8 mouse cellular contexts compared by ENCODE assay signal in the genomic region with DNA sequence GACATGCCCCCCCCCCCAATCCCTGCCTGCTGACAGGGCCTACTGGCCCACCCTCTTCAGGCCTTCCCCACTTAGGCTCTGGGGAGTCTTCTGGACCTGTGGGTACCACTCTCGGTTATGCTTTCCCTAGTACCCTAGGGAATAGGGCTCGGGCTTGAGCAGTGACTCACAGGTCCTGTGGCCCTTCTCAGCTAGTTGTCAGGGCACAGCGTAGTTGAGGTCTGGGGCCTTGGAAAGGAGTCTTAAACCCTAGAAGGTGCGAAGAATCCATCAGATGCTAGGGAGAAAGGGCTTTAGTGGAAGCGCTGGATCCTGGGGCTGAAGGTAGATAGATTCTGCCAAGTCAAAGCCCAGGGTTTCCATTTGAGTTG. TPM values are rescaled to one million over a fixed set of nuclear protein-coding genes. Genes with fewer than 3 reads are reported as not detected.
DNase-seq lines count a peak whose midpoint lies in the region; ATAC-seq lines count a peak whose summit lies in the region.

No protein-coding gene starts in this region.

- peak overlapping the region; percentile 94 for H3K27ac ChIP-seq in kidney, embryonic 16.5 days (ENCODE audit: low read length)
- H3K27ac ChIP-seq in embryonic facial prominence, embryonic 14.5 days (replicated peaks; ENCODE audit: low read depth, low read length), result peak overlapping the region; percentile 93
- H3K27ac ChIP-seq in hindbrain, embryonic 11.5 days (ENCODE audit: low read depth, low read length), result peak overlapping the region; percentile 24; the same call in 1 of the 2 replicates
- peak overlapping the region; percentile 86 for H3K27ac ChIP-seq in midbrain, embryonic 16.5 days (ENCODE audit: low read length)

- H3K27me3 ChIP-seq in kidney, embryonic 16.5 days (ENCODE audit: insufficient read depth, low read length), result no peaks in the 10 kb centered on the region
- no peaks in the 10 kb centered on the region for H3K27me3 ChIP-seq in embryonic facial prominence, embryonic 14.5 days (replicated peaks; ENCODE audit: control insufficient read depth, insufficient read depth, low read length)
- no peaks in the 10 kb centered on the region for H3K27me3 ChIP-seq in hindbrain, embryonic 11.5 days (ENCODE audit: control insufficient read depth, insufficient read depth, low read length)
- no peaks in the 10 kb centered on the region for H3K27me3 ChIP-seq in midbrain, embryonic 16.5 days (ENCODE audit: control insufficient read depth, insufficient read depth, low read depth, low read length)

- intact Hi-C loops in left cerebral cortex, postnatal 10 days (cut with DNase I), result loop anchor here (2.0 kb wide), 1 partner anchor 21 kb away; no protein-coding TSS in a partner anchor

- H3K36me3 ChIP-seq in kidney, embryonic 16.5 days (ENCODE audit: insufficient read depth, low read length), result peaks cover 23% of the 10 kb centered on the region
- H3K36me3 ChIP-seq in embryonic facial prominence, embryonic 14.5 days (ENCODE audit: control insufficient read depth, insufficient read depth, low read length), result peaks cover 45% of the 10 kb centered on the region
- 0 out of 2 replicates have a peak, but pooled peaks cover 4% of the 10 kb centered on the region for H3K36me3 ChIP-seq in hindbrain, embryonic 11.5 days (ENCODE audit: control insufficient read depth, insufficient read depth, low read length)
- H3K36me3 ChIP-seq in midbrain, embryonic 16.5 days (ENCODE audit: control insufficient read depth, insufficient read depth, low read length), result peaks cover 10% of the 10 kb centered on the region; the same call in 1 of the 2 replicates

- DNase-seq in kidney, postnatal 10 days, result no peak
- DNase-seq in embryonic facial prominence, embryonic 14.5 days (ENCODE audit: low spot score), result no peak
- no peak for DNase-seq in hindbrain, embryonic 11.5 days (ENCODE audit: low spot score)
- no peak for DNase-seq in embryo, embryonic 9.5 days (ENCODE audit: extremely low spot score)
- DNase-seq in left cerebral cortex, postnatal 10 days (ENCODE audit: extremely low spot score in 1 of 2, low spot score in 2 of 2), result no peak
- DNase-seq in B cell, adult 2 months, result no peak

- ATAC-seq in kidney, embryonic 16.5 days (ENCODE audit: low FRiP score, low TSS enrichment), result no peak
- ATAC-seq in embryonic facial prominence, embryonic 14.5 days (ENCODE audit: low read depth), result no peak
- no peak for ATAC-seq in hindbrain, embryonic 11.5 days (ENCODE audit: low FRiP score)
- no peak; the same call in 1 of the 2 replicates for ATAC-seq in midbrain, embryonic 16.5 days

- H3K4me2 ChIP-seq in kidney, embryonic 16.5 days (replicated peaks; ENCODE audit: low read depth, low read length), result peak overlapping the region; percentile 89
- H3K4me2 ChIP-seq in embryonic facial prominence, embryonic 14.5 days (ENCODE audit: low read depth, low read length), result peak overlapping the region; percentile 91
- H3K4me2 ChIP-seq in hindbrain, embryonic 11.5 days (replicated peaks; ENCODE audit: low read depth, low read length), result peak overlapping the region; percentile 4; the same call in 1 of the 2 replicates
- peak overlapping the region; percentile 90 for H3K4me2 ChIP-seq in midbrain, embryonic 16.5 days (ENCODE audit: low read length)

- H3K9me3 ChIP-seq in kidney, embryonic 16.5 days (ENCODE audit: low read length), result no peaks in the 10 kb centered on the region
- H3K9me3 ChIP-seq in embryonic facial prominence, embryonic 14.5 days (ENCODE audit: control insufficient read depth, low read length), result no peaks in the 10 kb centered on the region
- H3K9me3 ChIP-seq in hindbrain, embryonic 11.5 days (ENCODE audit: control insufficient read depth, low read length), result no peaks in the 10 kb centered on the region
- H3K9me3 ChIP-seq in midbrain, embryonic 16.5 days (replicated peaks; ENCODE audit: control insufficient read depth, low read length, poor library complexity, severe bottlenecking), result no peaks in the 10 kb centered on the region

- 26% methylated on average over 5 of the region's 5 CpGs for WGBS in kidney, embryonic 16.5 days
- 22% methylated on average over 5 of the region's 5 CpGs for WGBS in embryonic facial prominence, embryonic 14.5 days
- WGBS in hindbrain, embryonic 11.5 days, result 35% methylated on average over 5 of the region's 5 CpGs
- WGBS in midbrain, embryonic 16.5 days, result 18% methylated on average over 5 of the region's 5 CpGs

- H3K9ac ChIP-seq in kidney, embryonic 16.5 days (replicated peaks; ENCODE audit: low read length), result peak overlapping the region; percentile 72
- peak overlapping the region; percentile 69 for H3K9ac ChIP-seq in embryonic facial prominence, embryonic 14.5 days (ENCODE audit: low read depth, low read length)
- no peak overlapping the region for H3K9ac ChIP-seq in hindbrain, embryonic 11.5 days (ENCODE audit: low read depth, low read length)
- peak overlapping the region; percentile 78 for H3K9ac ChIP-seq in midbrain, embryonic 16.5 days (ENCODE audit: low read depth, low read length)

- peak overlapping the region; percentile 48 for H3K4me3 ChIP-seq in kidney, embryonic 16.5 days (ENCODE audit: low read length)
- peak overlapping the region; percentile 46 for H3K4me3 ChIP-seq in embryonic facial prominence, embryonic 14.5 days (ENCODE audit: low read depth, low read length)
- H3K4me3 ChIP-seq in hindbrain, embryonic 11.5 days (ENCODE audit: low read depth, low read length), result no peak overlapping the region
- H3K4me3 ChIP-seq in midbrain, embryonic 16.5 days (ENCODE audit: low read depth, low read length), result no peak overlapping the region

- H3K4me1 ChIP-seq in kidney, embryonic 16.5 days (ENCODE audit: insufficient read depth, low read length), result peaks cover 73% of the 10 kb centered on the region
- H3K4me1 ChIP-seq in embryonic facial prominence, embryonic 14.5 days (ENCODE audit: control insufficient read depth, insufficient read depth, low read length), result peaks cover 53% of the 10 kb centered on the region
- H3K4me1 ChIP-seq in hindbrain, embryonic 11.5 days (replicated peaks; ENCODE audit: control insufficient read depth, insufficient read depth, low read length), result peaks cover 27% of the 10 kb centered on the region
- peaks cover 54% of the 10 kb centered on the region for H3K4me1 ChIP-seq in midbrain, embryonic 16.5 days (ENCODE audit: control insufficient read depth, insufficient read depth, low read length)

RNA-seq across cellular contexts. Expression of a gene that starts 17.5 kb away (rescaled TPM):
- 11.3 and 12.4 TPM in 2 replicates for polyA plus RNA-seq in kidney, embryonic 16.5 days (2015; fragmentation: Nextera tagmentation; extraction: Ambion mirVana)
- polyA plus RNA-seq in embryonic facial prominence, embryonic 14.5 days (2014; fragmentation: Nextera tagmentation; extraction: Ambion mirVana), result 16.9 and 18.7 TPM in 2 replicates
- 8.6 and 10.1 TPM in 2 replicates for polyA plus RNA-seq in hindbrain, embryonic 11.5 days (2014; fragmentation: Nextera tagmentation; extraction: Ambion mirVana)
- 10.7 and 10.8 TPM in 2 replicates for polyA plus RNA-seq in midbrain, embryonic 16.5 days (2015; fragmentation: Nextera tagmentation; extraction: Ambion mirVana)
- 10 to 100 TPM; 85.4 to 98.1 TPM for total RNA-seq in left cerebral cortex, postnatal 10 days (2021)

RNA-seq across cellular contexts. Expression of a gene that starts 45.4 kb away (rescaled TPM):
- polyA plus RNA-seq in kidney, embryonic 16.5 days (2015; fragmentation: Nextera tagmentation; extraction: Ambion mirVana), result 3.4 and 7.6 TPM in 2 replicates
- 1.7 and 2.3 TPM in 2 replicates for polyA plus RNA-seq in embryonic facial prominence, embryonic 14.5 days (2014; fragmentation: Nextera tagmentation; extraction: Ambion mirVana)
- polyA plus RNA-seq in hindbrain, embryonic 11.5 days (2014; fragmentation: Nextera tagmentation; extraction: Ambion mirVana), result 0.83 TPM in 1 of 2 replicates, not detected in the other
- not detected in 2 replicates for polyA plus RNA-seq in midbrain, embryonic 16.5 days (2015; fragmentation: Nextera tagmentation; extraction: Ambion mirVana)
- not detected for total RNA-seq in left cerebral cortex, postnatal 10 days (2021)

RNA-seq across cellular contexts. Expression of a gene that starts 59.2 kb away (rescaled TPM):
- polyA plus RNA-seq in kidney, embryonic 16.5 days (2015; fragmentation: Nextera tagmentation; extraction: Ambion mirVana), result not detected in 2 replicates
- not detected in 2 replicates for polyA plus RNA-seq in embryonic facial prominence, embryonic 14.5 days (2014; fragmentation: Nextera tagmentation; extraction: Ambion mirVana)
- not detected in 2 replicates for polyA plus RNA-seq in hindbrain, embryonic 11.5 days (2014; fragmentation: Nextera tagmentation; extraction: Ambion mirVana)
- polyA plus RNA-seq in midbrain, embryonic 16.5 days (2015; fragmentation: Nextera tagmentation; extraction: Ambion mirVana), result not detected in 2 replicates
- total RNA-seq in left cerebral cortex, postnatal 10 days (2021), result not detected

Comparison
In these comparisons a context has a peak if more than half of its experiments do, and no peak if none do; other contexts are left out.
1. H3K27ac ChIP-seq: peak in every context shown above with its lines; median percentile 94 in kidney, embryonic 16.5 days; 93 in embryonic facial prominence, embryonic 14.5 days; 86 in midbrain, embryonic 16.5 days; 24 in hindbrain, embryonic 11.5 days.
2. H3K4me2 ChIP-seq: peak in every context shown above with its lines; median percentile 91 in embryonic facial prominence, embryonic 14.5 days; 90 in midbrain, embryonic 16.5 days; 89 in kidney, embryonic 16.5 days; 4 in hindbrain, embryonic 11.5 days.
3. H3K4me3 ChIP-seq: peak in kidney, embryonic 16.5 days (single experiment) and embryonic facial prominence, embryonic 14.5 days (single experiment); none in hindbrain, embryonic 11.5 days (single experiment) and midbrain, embryonic 16.5 days (single experiment).